Mouse (Mus musculus): ENCODE measurements around the gene Bmp7.

DNA sequence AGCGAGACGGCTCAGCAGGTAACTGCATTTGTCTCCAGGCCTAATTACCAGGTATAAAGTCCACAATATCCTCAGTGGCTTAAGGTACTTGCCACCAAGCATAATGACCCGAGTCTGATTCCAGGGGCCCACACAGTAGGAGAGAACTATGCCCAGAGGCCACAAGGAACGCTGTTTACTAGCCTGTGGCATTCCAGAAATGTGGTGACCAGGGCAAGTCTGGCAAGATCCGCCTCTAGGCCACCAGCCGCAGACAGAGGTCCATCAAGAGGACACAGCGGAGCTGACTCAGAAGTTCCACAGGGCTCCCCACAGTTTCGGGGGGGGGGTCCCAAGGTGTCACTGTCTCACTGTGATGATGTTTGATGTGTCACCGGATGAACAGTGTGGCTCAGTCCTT is 34.0 kb downstream of the Bmp7 start:
- TF ChIP-seq CTCF (IDR thresholded peaks at IDR 0.05; ENCODE audit: borderline replicate concordance, control insufficient read depth, extremely low read depth, insufficient read depth, low read length, poor library complexity) (no peak), POLR2A (IDR thresholded peaks at IDR 0.05; ENCODE audit: control insufficient read depth, extremely low read depth, insufficient read depth, low read length, poor library complexity) (no peak)
